Mouse (Mus musculus): ENCODE measurements at regions not wholly inside any gene's neighbourhood (a gene's known extent, or its start where the extent isn't known, plus 50 kb on each side); places are given as distances from the start of the nearest gene placed in this dataset.

DNA sequence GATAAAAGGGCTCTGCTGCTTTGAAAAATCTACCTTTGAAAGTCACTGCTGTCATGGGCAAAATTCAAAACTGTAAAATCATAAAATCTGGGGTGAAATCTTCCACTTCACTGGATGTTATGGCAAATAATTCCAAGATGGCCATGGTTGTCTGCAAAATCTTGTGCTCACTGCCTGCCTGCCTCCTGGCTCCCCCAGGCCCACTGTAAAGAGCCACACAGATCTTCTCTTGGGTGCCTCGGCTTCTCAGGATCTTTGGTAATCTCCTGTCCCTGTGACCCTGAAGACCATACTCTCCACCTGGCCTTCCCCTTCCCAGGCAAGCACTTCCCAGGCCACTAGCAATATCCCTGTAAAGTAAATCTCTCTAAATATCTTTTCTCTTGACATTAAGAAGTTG lies 505.1 kb upstream of the Kdm8 start:
- Histone ChIP-seq H3K4me2 (replicated peaks; ENCODE audit: low read depth, low read length) (no peak overlapping the region), H3K27me3 (ENCODE audit: insufficient read depth, low read length) (no peaks in the 10 kb centered on the region), H3K9ac (replicated peaks; ENCODE audit: low read length) (no peak overlapping the region), H3K4me3 (ENCODE audit: low read length) (no peak overlapping the region), H3K36me3 (ENCODE audit: insufficient read depth, low read length) (no peaks in the 10 kb centered on the region), H3K27ac (ENCODE audit: low read length) (no peak overlapping the region), H3K9me3 (ENCODE audit: low read length) (no peaks in the 10 kb centered on the region), H3K4me1 (ENCODE audit: insufficient read depth, low read length) (no peaks in the 10 kb centered on the region)
- ATAC-seq (ENCODE audit: low FRiP score, low TSS enrichment): no peak
- WGBS: 100% methylated on average over 1 of the region's 1 CpGs

DNA sequence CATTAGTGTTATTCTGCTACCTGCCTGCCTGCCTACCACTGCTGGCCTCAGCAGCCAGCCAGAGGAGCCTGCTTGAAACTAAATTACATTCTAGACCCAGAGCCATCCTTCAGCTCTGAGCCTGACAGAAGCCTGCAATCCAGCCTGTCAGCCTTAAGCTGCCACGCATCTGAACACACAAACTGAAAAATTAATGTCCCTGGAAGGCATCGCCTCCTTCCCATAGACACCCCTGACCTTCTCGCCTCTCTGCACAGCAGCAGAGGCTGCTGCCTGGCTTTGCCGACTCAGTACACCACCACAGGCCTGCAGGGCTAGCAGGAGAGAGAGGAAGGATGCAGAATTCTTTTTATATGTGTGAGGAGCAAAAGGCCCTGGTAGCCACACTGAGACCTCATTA lies 502.9 kb upstream of the Kdm8 start:
- no peaks in the 10 kb centered on the region for H3K27me3 ChIP-seq (ENCODE audit: insufficient read depth, low read length)
- no peak overlapping the region for H3K4me2 ChIP-seq (replicated peaks; ENCODE audit: low read depth, low read length)
- no peak overlapping the region for H3K27ac ChIP-seq (ENCODE audit: low read length)
- ATAC-seq (ENCODE audit: low FRiP score, low TSS enrichment): peak; percentile 49; the same call in 1 of the 2 replicates
- 29% methylated on average over 4 of the region's 4 CpGs for WGBS
- H3K36me3 ChIP-seq (ENCODE audit: insufficient read depth, low read length): no peaks in the 10 kb centered on the region
- no peaks in the 10 kb centered on the region for H3K9me3 ChIP-seq (ENCODE audit: low read length)
- no peaks in the 10 kb centered on the region for H3K4me1 ChIP-seq (ENCODE audit: insufficient read depth, low read length)
- H3K9ac ChIP-seq (replicated peaks; ENCODE audit: low read length): no peak overlapping the region
- no peak overlapping the region for H3K4me3 ChIP-seq (ENCODE audit: low read length)

DNA sequence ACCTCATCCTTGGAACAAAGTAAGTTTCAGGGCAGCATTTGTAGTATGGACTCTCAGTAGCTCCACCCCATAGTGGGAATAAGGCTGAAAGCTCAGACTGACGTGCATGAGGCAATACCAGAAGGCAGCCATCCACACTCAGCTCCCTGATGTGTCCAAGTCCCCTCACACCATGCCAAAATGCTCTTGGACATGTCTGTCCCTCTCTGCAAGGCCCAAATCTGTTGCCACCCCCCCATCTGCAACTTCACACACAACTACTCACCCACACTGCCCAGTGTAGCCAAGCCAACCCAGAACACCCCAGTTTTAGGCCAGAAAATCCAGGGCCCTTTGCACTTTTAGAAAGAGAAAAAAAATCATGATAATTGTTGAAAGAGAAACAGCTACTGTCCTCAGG lies 498.1 kb upstream of the Kdm8 start:
- WGBS: 75% methylated on average over 1 of the region's 1 CpGs
- Histone ChIP-seq H3K36me3 (ENCODE audit: insufficient read depth, low read length) (no peaks in the 10 kb centered on the region), H3K27ac (ENCODE audit: low read length) (no peak overlapping the region), H3K9ac (replicated peaks; ENCODE audit: low read length) (no peak overlapping the region), H3K4me1 (ENCODE audit: insufficient read depth, low read length) (no peaks in the 10 kb centered on the region), H3K4me3 (ENCODE audit: low read length) (no peak overlapping the region), H3K4me2 (replicated peaks; ENCODE audit: low read depth, low read length) (no peak overlapping the region), H3K27me3 (ENCODE audit: insufficient read depth, low read length) (no peaks in the 10 kb centered on the region), H3K9me3 (ENCODE audit: low read length) (no peaks in the 10 kb centered on the region)
- no peak for ATAC-seq (ENCODE audit: low FRiP score, low TSS enrichment)

DNA sequence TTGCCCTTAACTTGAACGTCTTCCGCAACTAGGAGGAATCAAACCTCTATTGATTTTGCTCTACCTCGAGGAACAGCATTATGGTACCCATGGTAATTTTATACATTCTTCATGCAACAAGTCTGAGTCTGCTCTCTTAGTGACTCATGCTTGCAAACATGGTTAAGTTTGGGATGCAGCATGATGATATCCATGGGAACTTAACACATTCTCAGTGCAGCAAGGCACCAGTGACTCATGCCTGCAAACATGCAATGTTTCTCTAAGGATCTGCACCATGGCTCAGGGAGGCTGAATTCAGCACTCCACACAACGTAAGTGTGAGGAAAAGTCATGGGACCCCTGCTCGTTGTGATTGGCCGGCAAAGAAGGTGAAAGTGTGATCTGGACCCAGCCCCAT lies 487.1 kb upstream of the Kdm8 start:
- H3K27ac ChIP-seq (ENCODE audit: low read length): no peak overlapping the region
- no peaks in the 10 kb centered on the region for H3K4me1 ChIP-seq (ENCODE audit: insufficient read depth, low read length)
- H3K9ac ChIP-seq (replicated peaks; ENCODE audit: low read length): no peak overlapping the region
- H3K27me3 ChIP-seq (ENCODE audit: insufficient read depth, low read length): no peaks in the 10 kb centered on the region
- H3K4me3 ChIP-seq (ENCODE audit: low read length): no peak overlapping the region
- H3K36me3 ChIP-seq (ENCODE audit: insufficient read depth, low read length): no peaks in the 10 kb centered on the region
- H3K4me2 ChIP-seq (replicated peaks; ENCODE audit: low read depth, low read length): no peak overlapping the region
- no peaks in the 10 kb centered on the region for H3K9me3 ChIP-seq (ENCODE audit: low read length)
- 80% methylated on average over 6 of the region's 6 CpGs for WGBS
- no peak for ATAC-seq (ENCODE audit: low FRiP score, low TSS enrichment)

DNA sequence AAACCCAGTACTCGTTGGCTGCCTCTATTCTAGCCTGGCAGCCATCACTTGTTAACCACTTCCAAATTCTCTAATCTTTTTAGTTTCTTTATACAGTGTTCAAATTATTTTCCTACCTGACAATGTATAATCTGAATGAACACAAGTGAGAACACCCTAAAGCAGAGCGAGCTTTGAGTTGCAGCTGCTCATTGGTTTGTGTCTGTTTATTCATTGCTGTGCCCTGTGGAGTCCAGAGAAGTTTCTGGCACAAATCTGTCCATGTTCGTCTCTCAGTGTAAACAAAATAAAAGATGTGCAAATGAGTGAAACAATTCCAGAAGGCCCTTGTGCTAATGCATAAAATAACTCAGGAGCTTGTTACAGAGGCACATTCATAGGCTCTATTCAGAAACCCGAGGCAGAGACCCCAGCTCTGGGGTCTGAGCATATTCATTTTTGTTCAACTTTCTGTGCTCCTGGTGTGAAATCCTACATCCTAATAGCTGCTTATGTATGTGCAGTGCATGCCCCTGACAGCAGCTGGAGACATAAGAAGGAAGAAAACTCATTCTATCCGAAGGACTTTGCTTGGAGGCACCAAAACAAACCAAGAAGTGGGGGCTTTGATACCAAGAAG lies 469.5 kb upstream of the Kdm8 start:
- Histone ChIP-seq H3K27ac (ENCODE audit: low read length) (no peak overlapping the region), H3K36me3 (ENCODE audit: insufficient read depth, low read length) (no peaks in the 10 kb centered on the region), H3K4me3 (ENCODE audit: low read length) (no peak overlapping the region), H3K9me3 (ENCODE audit: low read length) (no peaks in the 10 kb centered on the region), H3K4me2 (replicated peaks; ENCODE audit: low read depth, low read length) (no peak overlapping the region), H3K9ac (replicated peaks; ENCODE audit: low read length) (no peak overlapping the region), H3K27me3 (ENCODE audit: insufficient read depth, low read length) (no peaks in the 10 kb centered on the region), H3K4me1 (ENCODE audit: insufficient read depth, low read length) (no peaks in the 10 kb centered on the region)
- WGBS: 76% methylated on average over 5 of the region's 5 CpGs
- no peak for ATAC-seq (ENCODE audit: low FRiP score, low TSS enrichment)

DNA sequence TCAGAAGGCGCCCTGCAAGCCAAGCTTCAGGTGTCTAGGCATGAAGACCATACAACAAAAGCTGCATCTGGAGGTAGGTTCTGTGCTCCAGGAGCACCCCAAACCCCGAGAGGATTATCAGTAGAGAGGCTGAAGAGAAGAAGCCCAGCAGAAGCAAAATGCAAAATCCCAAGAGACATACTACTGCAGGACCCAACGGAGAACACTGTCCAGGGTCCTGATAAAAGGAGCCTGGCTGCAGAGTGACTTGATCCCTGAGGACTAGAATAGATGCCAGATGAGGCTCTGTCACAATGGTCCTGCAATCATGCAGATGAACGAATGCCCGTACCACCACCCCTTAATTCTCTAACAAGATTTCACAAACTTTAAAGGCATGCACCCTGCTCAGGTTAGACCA lies 455.0 kb upstream of the Kdm8 start:
- WGBS: 64% methylated on average over 5 of the region's 5 CpGs
- no peak overlapping the region for H3K27ac ChIP-seq (ENCODE audit: low read length)
- H3K4me1 ChIP-seq (ENCODE audit: insufficient read depth, low read length): no peaks in the 10 kb centered on the region
- H3K9me3 ChIP-seq (ENCODE audit: low read length): no peaks in the 10 kb centered on the region
- H3K9ac ChIP-seq (replicated peaks; ENCODE audit: low read length): no peak overlapping the region
- no peak overlapping the region for H3K4me3 ChIP-seq (ENCODE audit: low read length)
- ATAC-seq (ENCODE audit: low FRiP score, low TSS enrichment): no peak
- no peak overlapping the region for H3K4me2 ChIP-seq (replicated peaks; ENCODE audit: low read depth, low read length)
- H3K27me3 ChIP-seq (ENCODE audit: insufficient read depth, low read length): no peaks in the 10 kb centered on the region
- no peaks in the 10 kb centered on the region for H3K36me3 ChIP-seq (ENCODE audit: insufficient read depth, low read length)

DNA sequence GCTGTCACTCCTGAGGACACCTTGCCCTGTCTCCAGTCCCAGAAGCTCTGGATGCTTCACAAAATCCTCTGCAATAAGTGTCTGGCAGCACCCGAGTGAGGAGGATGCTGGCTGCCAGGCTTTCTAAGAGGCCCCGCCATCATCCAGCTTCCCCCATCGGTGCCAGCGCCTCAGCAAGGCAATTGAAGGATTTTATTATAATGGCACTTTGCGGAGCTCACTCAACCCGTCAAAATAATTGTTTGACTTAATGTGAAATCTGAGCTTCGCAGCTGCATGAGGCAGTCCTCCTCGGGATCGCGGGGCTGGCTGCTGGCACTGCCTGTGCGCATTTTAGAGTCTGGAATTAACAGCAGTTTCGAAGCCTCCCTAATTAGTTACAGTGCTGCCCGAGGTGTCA lies 453.8 kb upstream of the Kdm8 start:
- Histone ChIP-seq H3K4me3 (ENCODE audit: low read length) (no peak overlapping the region), H3K4me1 (ENCODE audit: insufficient read depth, low read length) (no peaks in the 10 kb centered on the region), H3K27me3 (ENCODE audit: insufficient read depth, low read length) (no peaks in the 10 kb centered on the region), H3K9ac (replicated peaks; ENCODE audit: low read length) (no peak overlapping the region), H3K36me3 (ENCODE audit: insufficient read depth, low read length) (no peaks in the 10 kb centered on the region), H3K9me3 (ENCODE audit: low read length) (0 out of 2 replicates have a peak, but pooled peaks cover 1% of the 10 kb centered on the region), H3K27ac (ENCODE audit: low read length) (no peak overlapping the region), H3K4me2 (replicated peaks; ENCODE audit: low read depth, low read length) (no peak overlapping the region)
- 21% methylated on average over 13 of the region's 13 CpGs for WGBS
- ATAC-seq (ENCODE audit: low FRiP score, low TSS enrichment): no peak

DNA sequence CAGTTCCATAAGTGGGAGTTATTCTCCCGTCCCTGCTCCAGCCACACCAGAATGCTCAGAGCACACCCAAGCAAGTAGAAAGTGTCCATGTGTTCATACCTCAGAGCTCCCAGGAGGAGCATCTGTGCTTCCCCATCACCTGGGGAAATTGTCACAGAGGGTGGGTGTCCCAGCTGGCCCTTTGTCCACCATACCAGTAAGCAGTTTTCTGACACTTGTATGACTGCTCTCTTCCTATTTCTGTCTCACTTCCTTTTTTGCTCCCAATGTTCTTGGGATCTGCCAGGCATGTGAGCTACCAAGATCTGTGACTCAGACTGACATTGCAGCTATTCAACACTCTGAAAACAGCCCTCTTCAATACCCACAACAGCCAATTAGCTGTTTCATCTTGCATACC lies 447.9 kb upstream of the Kdm8 start:
- no peaks in the 10 kb centered on the region for H3K27me3 ChIP-seq (ENCODE audit: insufficient read depth, low read length)
- no peak overlapping the region for H3K4me2 ChIP-seq (replicated peaks; ENCODE audit: low read depth, low read length)
- no peak overlapping the region for H3K4me3 ChIP-seq (ENCODE audit: low read length)
- no peaks in the 10 kb centered on the region for H3K4me1 ChIP-seq (ENCODE audit: insufficient read depth, low read length)
- peaks cover 6% of the 10 kb centered on the region; the same call in 1 of the 2 replicates for H3K9me3 ChIP-seq (ENCODE audit: low read length)
- ATAC-seq (ENCODE audit: low FRiP score, low TSS enrichment): no peak
- no peaks in the 10 kb centered on the region for H3K36me3 ChIP-seq (ENCODE audit: insufficient read depth, low read length)
- H3K9ac ChIP-seq (replicated peaks; ENCODE audit: low read length): no peak overlapping the region
- WGBS: 93% methylated on average over 1 of the region's 1 CpGs
- no peak overlapping the region for H3K27ac ChIP-seq (ENCODE audit: low read length)

DNA sequence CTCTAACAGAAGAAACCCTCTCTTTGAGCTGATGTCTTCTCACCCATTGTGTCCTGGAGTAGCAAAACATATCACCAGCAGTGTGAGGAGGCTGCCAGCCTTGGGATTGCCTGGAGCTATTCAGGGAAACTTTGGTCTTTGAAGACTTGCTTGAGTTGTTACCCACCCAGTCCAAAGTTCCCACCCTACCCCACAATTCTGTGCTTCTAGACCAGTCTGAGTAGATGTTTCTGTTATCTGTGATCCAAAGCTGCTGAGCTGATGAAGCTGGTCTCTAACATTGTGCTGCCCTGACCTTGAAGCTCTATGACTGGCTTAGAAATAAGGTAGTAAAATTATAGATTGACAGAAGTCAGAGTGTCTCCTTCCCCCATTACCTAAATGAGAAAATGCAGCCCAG lies 443.8 kb upstream of the Kdm8 start:
- no peak overlapping the region for H3K4me3 ChIP-seq (ENCODE audit: low read length)
- no peak overlapping the region for H3K27ac ChIP-seq (ENCODE audit: low read length)
- no peak overlapping the region for H3K4me2 ChIP-seq (replicated peaks; ENCODE audit: low read depth, low read length)
- H3K9me3 ChIP-seq (ENCODE audit: low read length): peaks cover 5% of the 10 kb centered on the region; the same call in 1 of the 2 replicates
- no peaks in the 10 kb centered on the region for H3K27me3 ChIP-seq (ENCODE audit: insufficient read depth, low read length)
- no peaks in the 10 kb centered on the region for H3K4me1 ChIP-seq (ENCODE audit: insufficient read depth, low read length)
- H3K36me3 ChIP-seq (ENCODE audit: insufficient read depth, low read length): no peaks in the 10 kb centered on the region
- no peak for ATAC-seq (ENCODE audit: low FRiP score, low TSS enrichment)
- no peak overlapping the region for H3K9ac ChIP-seq (replicated peaks; ENCODE audit: low read length)

DNA sequence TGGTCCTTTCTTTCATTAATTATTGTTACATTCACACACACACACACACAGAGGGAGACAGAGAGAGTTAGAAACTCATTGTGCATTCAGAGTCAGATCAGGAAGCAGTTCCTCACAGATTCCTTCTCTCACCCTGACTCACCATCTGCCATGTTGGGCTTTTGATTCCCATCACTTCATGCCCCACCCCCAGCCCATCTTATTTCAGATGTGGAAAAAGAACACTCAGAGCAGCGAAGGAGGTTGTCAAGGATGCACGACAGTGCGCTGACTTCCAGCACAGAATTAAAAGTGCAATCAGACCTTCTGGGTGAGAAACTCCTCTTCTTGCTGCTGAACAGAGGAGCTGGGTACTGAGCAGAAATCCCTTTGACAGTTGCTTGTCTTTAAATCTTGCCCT lies 438.8 kb upstream of the Kdm8 start:
- 77% methylated on average over 3 of the region's 3 CpGs for WGBS
- ATAC-seq (ENCODE audit: low FRiP score, low TSS enrichment): no peak
- Histone ChIP-seq H3K9ac (replicated peaks; ENCODE audit: low read length) (no peak overlapping the region), H3K4me1 (ENCODE audit: insufficient read depth, low read length) (no peaks in the 10 kb centered on the region), H3K27ac (ENCODE audit: low read length) (no peak overlapping the region), H3K4me3 (ENCODE audit: low read length) (no peak overlapping the region), H3K36me3 (ENCODE audit: insufficient read depth, low read length) (no peaks in the 10 kb centered on the region), H3K9me3 (ENCODE audit: low read length) (no peaks in the 10 kb centered on the region), H3K4me2 (replicated peaks; ENCODE audit: low read depth, low read length) (no peak overlapping the region), H3K27me3 (ENCODE audit: insufficient read depth, low read length) (no peaks in the 10 kb centered on the region)
